Mouse (Mus musculus) naive thymus-derived CD4-positive, alpha-beta T cell, adult 2 months (primary cell): ENCODE data around the gene Mtmr3.

Experiments used
- DNase-seq: peaks from one replicate; pipeline ENCODE4 v3.0.0-alpha.2; 2011; ENCODE audit warnings: low read depth

The Mtmr3 gene

GRCm38 (mm10) chr11:4518981-4519380 is 75.7 kb downstream of the Mtmr3 start:
- DNase-seq = no peak

GRCm38 (mm10) chr11:4507421-4507820 is 87.2 kb downstream of the Mtmr3 start:
- no peak for DNase-seq

- no peak for DNase-seq
Observed at GRCm38 (mm10) chr11:4506486-4506885, 88.2 kb downstream of the Mtmr3 start.

GRCm38 (mm10) chr11:4502206-4502605 is 92.5 kb downstream of the Mtmr3 start:
- DNase-seq = no peak

GRCm38 (mm10) chr11:4500826-4501225 is 93.8 kb downstream of the Mtmr3 start:
- DNase-seq = no peak

GRCm38 (mm10) chr11:4500261-4500660 is 94.4 kb downstream of the Mtmr3 start:
- DNase-seq = no peak

GRCm38 (mm10) chr11:4499456-4499855 is 95.2 kb downstream of the Mtmr3 start:
- no peak for DNase-seq

GRCm38 (mm10) chr11:4498774-4499173 is 95.9 kb downstream of the Mtmr3 start:
- no peak for DNase-seq

GRCm38 (mm10) chr11:4497501-4498118 is 97.1 kb downstream of the Mtmr3 start:
- DNase-seq = peak; percentile 27

- no peak for DNase-seq
Observed at GRCm38 (mm10) chr11:4495021-4495540, 99.6 kb downstream of the Mtmr3 start.

GRCm38 (mm10) chr11:4489207-4489606 is 105.5 kb downstream of the Mtmr3 start:
- DNase-seq = no peak

- DNase-seq = no peak
Observed at GRCm38 (mm10) chr11:4488798-4489197, 105.9 kb downstream of the Mtmr3 start.

GRCm38 (mm10) chr11:4488367-4488766 is 106.3 kb downstream of the Mtmr3 start:
- DNase-seq = no peak

- no peak for DNase-seq
Observed at GRCm38 (mm10) chr11:4487401-4487965, 107.2 kb downstream of the Mtmr3 start.

- no peak for DNase-seq
Observed at GRCm38 (mm10) chr11:4484541-4484940, 110.1 kb downstream of the Mtmr3 start.

GRCm38 (mm10) chr11:4482641-4483040 is 112.0 kb downstream of the Mtmr3 start:
- DNase-seq = no peak

- no peak for DNase-seq
Observed at GRCm38 (mm10) chr11:4476184-4476697, 118.4 kb downstream of the Mtmr3 start.

GRCm38 (mm10) chr11:4472464-4473179 is 122.0 kb downstream of the Mtmr3 start:
- no peak for DNase-seq

GRCm38 (mm10) chr11:4471734-4472133 is 122.9 kb downstream of the Mtmr3 start:
- DNase-seq = no peak

- DNase-seq = no peak
Observed at GRCm38 (mm10) chr11:4471251-4471650, 123.4 kb downstream of the Mtmr3 start.

GRCm38 (mm10) chr11:4469091-4469490 is 125.6 kb downstream of the Mtmr3 start:
- DNase-seq = no peak

GRCm38 (mm10) chr11:4467436-4467835 is 127.2 kb downstream of the Mtmr3 start:
- DNase-seq = no peak

- no peak for DNase-seq
Observed at GRCm38 (mm10) chr11:4466191-4466590, 128.5 kb downstream of the Mtmr3 start.
